Mouse (Mus musculus) bone marrow macrophage, adult 2 months (primary cell): ENCODE data around the gene Lce1h.

Experiments
- CTCF ChIP-seq: IDR thresholded peaks from 2 replicates; pipeline ENCODE4 v1.5.1; 2012; ENCODE audit warnings: low read depth, mild to moderate bottlenecking, low read length, moderate library complexity
- POLR2A ChIP-seq: IDR thresholded peaks from 2 replicates; pipeline ENCODE4 v1.6.1; 2012; ENCODE audit warnings: mild to moderate bottlenecking, low read depth, low read length, borderline replicate concordance

- TF ChIP-seq CTCF = no peak
- TF ChIP-seq POLR2A = no peak
Measured at GRCm38 (mm10) chr3:92790414-92790813, 25.5 kb upstream of the Lce1h start, which contains the start of gene Lce1j.
